Mouse (Mus musculus): Measurements from ENCODE around the gene E130114P18Rik.

The E130114P18Rik gene

GRCm38 (mm10) chr4:97752276-97753010, 25.4 kb downstream of the E130114P18Rik start:
- DNase-seq (ENCODE audit: low spot score in 2 of 2): peak in 1 of 2 experiments; percentile 7

- DNase-seq (ENCODE audit: low spot score in 2 of 2): peak; percentile 44 to 63
These were observed 26.2 kb downstream of the E130114P18Rik start for GRCm38 (mm10) chr4:97751483-97752251.

- DNase-seq (ENCODE audit: low spot score in 2 of 2): peak; percentile 90 to 94
These were observed 26.8 kb downstream of the E130114P18Rik start for GRCm38 (mm10) chr4:97751030-97751482.

- DNase-seq (ENCODE audit: low spot score in 2 of 2): no peak
These were observed 27.5 kb downstream of the E130114P18Rik start for GRCm38 (mm10) chr4:97750401-97750800.

- DNase-seq (ENCODE audit: low spot score in 2 of 2): no peak
These were observed 31.6 kb downstream of the E130114P18Rik start for GRCm38 (mm10) chr4:97746106-97746900.

GRCm38 (mm10) chr4:97745296-97746105, 32.4 kb downstream of the E130114P18Rik start:
- peak; percentile 78 to 88 for DNase-seq (ENCODE audit: low spot score in 2 of 2)

- DNase-seq (ENCODE audit: low spot score in 2 of 2): no peak
These were observed 33.9 kb downstream of the E130114P18Rik start for GRCm38 (mm10) chr4:97743932-97744331.

- no peak for DNase-seq (ENCODE audit: low spot score in 2 of 2)
These were observed 44.5 kb downstream of the E130114P18Rik start for GRCm38 (mm10) chr4:97733392-97733791.

GRCm38 (mm10) chr4:97730416-97730815, 47.5 kb downstream of the E130114P18Rik start:
- DNase-seq (ENCODE audit: low spot score in 2 of 2): no peak

GRCm38 (mm10) chr4:97729999-97730398, 47.9 kb downstream of the E130114P18Rik start:
- DNase-seq (ENCODE audit: low spot score in 2 of 2): no peak

GRCm38 (mm10) chr4:97728520-97728919, 49.4 kb downstream of the E130114P18Rik start:
- DNase-seq (ENCODE audit: low spot score in 2 of 2): no peak

GRCm38 (mm10) chr4:97723374-97723773, 54.5 kb downstream of the E130114P18Rik start:
- no peak for DNase-seq (ENCODE audit: low spot score in 2 of 2)

- DNase-seq (ENCODE audit: low spot score in 2 of 2): no peak
These were observed 55.2 kb downstream of the E130114P18Rik start for GRCm38 (mm10) chr4:97722666-97723065.

- DNase-seq (ENCODE audit: low spot score in 2 of 2): no peak
These were observed 63.3 kb downstream of the E130114P18Rik start for GRCm38 (mm10) chr4:97714616-97715015.

- DNase-seq (ENCODE audit: low spot score in 2 of 2): no peak
These were observed 63.7 kb downstream of the E130114P18Rik start for GRCm38 (mm10) chr4:97714101-97714615.

GRCm38 (mm10) chr4:97712547-97712946, 65.3 kb downstream of the E130114P18Rik start:
- no peak for DNase-seq (ENCODE audit: low spot score in 2 of 2)

- peak; percentile 48 to 49 for DNase-seq (ENCODE audit: low spot score in 2 of 2)
These were observed 67.7 kb downstream of the E130114P18Rik start for GRCm38 (mm10) chr4:97710048-97710765.

GRCm38 (mm10) chr4:97707373-97708152, 70.3 kb downstream of the E130114P18Rik start:
- no peak for DNase-seq (ENCODE audit: low spot score in 2 of 2)
